Mouse (Mus musculus) central nervous system, embryonic 11.5 days (tissue): ENCODE results near the gene Mfrp. TPM values are rescaled to one million over a fixed set of nuclear protein-coding genes. Genes with fewer than 3 reads are reported as not detected.

Experiments used
- polyA plus RNA-seq: library from polyadenylated mRNA; depleted of rRNA; stranded (reverse); fragments of >200 nt; gene quantifications from 2 replicates; pipeline ENCODE4 v1.2.3, GENCODE M21; 2012; rRNA removed

Gene Mfrp
- 0.17 and 0.26 TPM in 2 replicates for polyA plus RNA-seq

DNA sequence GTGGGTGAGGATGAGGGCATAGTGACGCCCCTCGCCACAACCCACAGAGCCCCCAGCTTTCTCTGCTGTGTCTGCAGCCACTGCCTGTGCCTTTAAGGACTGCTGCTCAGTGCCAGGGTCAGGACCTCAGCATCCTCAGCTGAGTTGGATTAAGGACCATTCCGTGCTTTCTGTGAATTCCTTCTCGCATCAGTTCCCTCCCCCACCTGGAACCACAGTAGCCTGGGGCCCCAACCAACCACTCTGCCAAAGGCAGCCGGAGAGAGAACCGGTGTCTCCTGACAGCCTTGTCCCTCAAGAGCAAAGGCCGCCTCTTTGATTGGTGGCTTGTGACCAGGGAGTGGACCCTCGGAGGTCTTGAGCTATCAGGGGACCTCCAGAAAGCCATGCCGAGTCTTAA lies at the start of gene Mfrp:
Mfrp (plus strand) TSS at position 240 of the 400 bp plus-strand sequence.

GRCm38 (mm10) chr9:44066785-44067225 lies 34.7 kb upstream of the Mfrp start, which contains the start of gene Usp2:
Usp2 (plus strand) TSS chr9:44067021.

GRCm38 (mm10) chr9:44107110-44107509 lies 5.6 kb downstream of the Mfrp start, which contains the start of gene C1qtnf5:
C1qtnf5 (plus strand) TSS chr9:44107245.

GRCm38 (mm10) chr9:44113105-44113789 lies 11.7 kb downstream of the Mfrp start, which contains the start of the genes Gm49380 and Rnf26:
Gm49380 (minus strand) TSS chr9:44113500.
Rnf26 (minus strand) TSS chr9:44113517.

DNA sequence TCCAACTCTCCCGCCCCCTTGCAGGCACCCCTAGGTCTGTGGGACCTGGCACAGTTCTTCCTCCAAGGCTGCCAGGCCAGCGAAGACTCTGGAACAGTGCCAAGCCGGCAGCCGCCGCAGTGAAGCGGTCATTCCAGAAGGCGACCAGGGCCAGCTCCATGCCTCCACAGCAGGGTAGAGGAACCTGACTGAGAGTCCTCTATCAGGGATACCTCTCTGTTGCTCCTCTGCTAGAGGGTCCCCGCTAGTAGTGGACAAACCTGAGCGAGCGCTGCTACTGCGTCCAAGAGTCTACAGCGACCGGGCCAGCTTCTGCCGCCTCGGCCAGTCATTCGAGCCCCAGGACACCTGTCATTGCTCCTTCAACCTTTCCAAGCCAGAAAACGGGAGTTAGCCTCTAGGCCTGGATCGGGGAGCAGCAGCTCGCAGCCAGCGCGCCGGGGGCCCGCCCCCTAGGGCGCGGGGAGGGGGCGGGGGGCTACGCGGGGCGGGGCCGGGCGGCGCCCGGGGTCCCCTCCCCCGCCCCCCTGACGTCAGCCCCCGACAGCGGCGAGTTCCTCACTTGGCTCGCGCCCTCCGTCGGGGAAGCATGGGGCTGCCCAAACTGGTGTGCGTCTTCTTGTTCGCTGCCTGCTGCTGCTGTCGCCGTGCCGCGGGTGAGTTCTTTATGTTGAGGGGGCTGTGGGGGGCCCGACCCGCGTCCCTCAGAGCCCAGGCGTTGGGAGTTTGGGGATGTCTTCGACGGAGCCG lies 32.7 kb downstream of the Mfrp start, which contains the start of gene Mcam:
Mcam (plus strand) TSS at position 369 of the 750 bp plus-strand sequence.

Other genes with a start within 250 kb of the Mfrp start
- 0.28 and 2.0 TPM in 2 replicates for gene Thy1, start 58.3 kb upstream of the Mfrp start, polyA plus RNA-seq
- 2.6 and 2.8 TPM in 2 replicates for gene Usp2, start 34.7 kb upstream of the Mfrp start, polyA plus RNA-seq
- 0.67 and 1.6 TPM in 2 replicates for gene C1qtnf5, start 5.5 kb downstream of the Mfrp start, polyA plus RNA-seq
- 0.31 and 0.55 TPM in 2 replicates for gene Gm49380, start 11.8 kb downstream of the Mfrp start, polyA plus RNA-seq
- 46.4 and 52.6 TPM in 2 replicates for gene Rnf26, start 11.8 kb downstream of the Mfrp start, polyA plus RNA-seq
- 22.7 and 32.7 TPM in 2 replicates for gene Mcam, start 32.7 kb downstream of the Mfrp start, polyA plus RNA-seq
- 19.7 and 24.1 TPM in 2 replicates for gene Cbl, start 132.3 kb downstream of the Mfrp start, polyA plus RNA-seq
- 0.05 and 0.14 TPM in 2 replicates for gene Ccdc153, start 138.9 kb downstream of the Mfrp start, polyA plus RNA-seq
- 0.20 and 0.31 TPM in 2 replicates for gene Pdzd3, start 149.7 kb downstream of the Mfrp start, polyA plus RNA-seq
- gene Nlrx1, start 166.9 kb downstream of the Mfrp start, polyA plus RNA-seq = 2.0 and 2.4 TPM in 2 replicates
- gene Abcg4, start 186.9 kb downstream of the Mfrp start, polyA plus RNA-seq = 19.3 and 19.5 TPM in 2 replicates
- gene Hinfp, start 203.9 kb downstream of the Mfrp start, polyA plus RNA-seq = 38.6 and 43.6 TPM in 2 replicates
- 19.9 and 22.4 TPM in 2 replicates for gene C2cd2l, start 218.6 kb downstream of the Mfrp start, polyA plus RNA-seq
- gene Dpagt1, start 224.3 kb downstream of the Mfrp start, polyA plus RNA-seq = 20.6 and 44.7 TPM in 2 replicates
- gene H2afx, start 233.0 kb downstream of the Mfrp start, polyA plus RNA-seq = 292 and 369 TPM in 2 replicates
- gene Hmbs, start 242.5 kb downstream of the Mfrp start, polyA plus RNA-seq = 111 and 135 TPM in 2 replicates